Mouse (Mus musculus) CD4-positive naive resting alpha-beta T cell, adult 76 days (primary cell): ENCODE measurements around the gene Fbxl14. TPM values are rescaled to one million over a fixed set of nuclear protein-coding genes. Genes with fewer than 3 reads are reported as not detected.

Experiments used
- total RNA-seq: library from RNA; stranded (reverse); gene quantifications from one replicate; pipeline ENCODE4 v1.2.4, GENCODE M21; 2023

The Fbxl14 gene
- total RNA-seq, result 74.2 TPM

GRCm38 (mm10) chr6:119479343-119479875 lies at the start of gene Fbxl14:
Fbxl14 (plus strand) TSS chr6:119479668.

Other genes with a start within 250 kb of the Fbxl14 start
- 11.3 TPM for gene Cacna2d4, start 243.1 kb upstream of the Fbxl14 start, total RNA-seq
- gene Lrtm2, start 148.9 kb upstream of the Fbxl14 start, total RNA-seq, result 1.0 TPM
- 49.9 TPM for gene Adipor2, start 62.0 kb upstream of the Fbxl14 start, total RNA-seq
- gene Wnt5b, start 64.7 kb downstream of the Fbxl14 start, total RNA-seq, result 1.7 TPM